In the genomic region with DNA sequence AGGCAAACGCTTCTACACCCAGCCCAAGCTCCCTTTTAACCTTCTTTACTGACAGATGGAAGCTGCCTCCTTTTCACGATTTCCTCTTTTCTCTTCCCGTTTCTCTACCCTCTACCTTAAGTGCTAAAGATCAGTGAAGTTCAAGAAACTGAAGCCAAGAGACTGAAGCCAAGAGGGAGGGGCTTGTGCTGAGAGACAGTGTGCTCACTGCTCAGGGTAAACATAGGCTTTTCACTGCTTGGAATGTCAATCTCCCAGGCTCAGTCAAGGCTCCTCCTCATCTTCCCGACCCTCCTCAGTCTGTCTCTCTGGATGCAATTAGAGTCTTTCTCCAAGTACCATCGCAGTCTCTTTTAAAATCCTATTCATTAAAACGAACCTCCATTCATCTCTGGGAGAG, we compare ENCODE assay signal across 7 mouse cellular contexts. TPM values are rescaled to one million over a fixed set of nuclear protein-coding genes. Genes with fewer than 3 reads are reported as not detected.
DNase-seq lines count a peak whose midpoint lies in the region; ATAC-seq and TF ChIP-seq lines count a peak whose summit lies in the region.

No protein-coding gene starts in this region.

- H3K79me2 ChIP-seq in MEL (ENCODE audit: control insufficient read depth, insufficient read depth, low read length, poor library complexity), result no peaks in the 10 kb centered on the region

- no peak for TF ChIP-seq RAD21 in MEL (IDR thresholded peaks at IDR 0.05; ENCODE audit: low read depth, low read length)

- no peak for TF ChIP-seq POLR2A in MEL (IDR thresholded peaks at IDR 0.05; ENCODE audit: control insufficient read depth in 1 of 2, insufficient read depth in 1 of 2, low read depth in 1 of 2, low read length in 2 of 2, poor library complexity in 1 of 2)

- no peaks in the 10 kb centered on the region for H3K27me3 ChIP-seq in MEL (ENCODE audit: control insufficient read depth in 1 of 2, insufficient read depth in 2 of 2, low read length in 2 of 2)
- no peaks in the 10 kb centered on the region for H3K27me3 ChIP-seq in hindbrain, postnatal 0 days (ENCODE audit: insufficient read depth, low read length)

- H3K4me3 ChIP-seq in MEL (ENCODE audit: control insufficient read depth in 1 of 2, insufficient read depth in 1 of 2, low read depth in 2 of 2, low read length in 2 of 2), result no peak overlapping the region
- peak overlapping the region; percentile 1; the same call in 1 of the 2 replicates for H3K4me3 ChIP-seq in hindbrain, postnatal 0 days (ENCODE audit: low read length)

- no peak for TF ChIP-seq CTCF in MEL (IDR thresholded peaks at IDR 0.05 in 2 of 3, conservative IDR thresholded peaks at IDR 0.05 in 1 of 3; ENCODE audit: control insufficient read depth in 1 of 3, insufficient read depth in 1 of 3, low read depth in 2 of 3, low read length in 3 of 3, poor library complexity in 1 of 3, severe bottlenecking in 1 of 3)
- no peak for TF ChIP-seq CTCF in hindbrain, postnatal 0 days (IDR thresholded peaks at IDR 0.05; ENCODE audit: low read depth)

- no peaks in the 10 kb centered on the region for H3K36me3 ChIP-seq in MEL (ENCODE audit: control insufficient read depth in 1 of 2, insufficient read depth in 2 of 2, low read length in 2 of 2)
- no peaks in the 10 kb centered on the region for H3K36me3 ChIP-seq in hindbrain, postnatal 0 days (ENCODE audit: insufficient read depth, low read length)

- no peaks in the 10 kb centered on the region for H3K4me1 ChIP-seq in MEL (ENCODE audit: control insufficient read depth in 1 of 2, insufficient read depth in 2 of 2, low read length in 2 of 2)
- no peaks in the 10 kb centered on the region for H3K4me1 ChIP-seq in hindbrain, postnatal 0 days (ENCODE audit: insufficient read depth, low read length)

- H3K4me2 ChIP-seq in hindbrain, postnatal 0 days (ENCODE audit: low read depth, low read length), result peak overlapping the region; percentile 31

- WGBS in hindbrain, postnatal 0 days, result 5% methylated on average over 6 of the region's 6 CpGs

- no peak for ATAC-seq in hindbrain, postnatal 0 days
- peak; percentile 90 for ATAC-seq in megakaryocyte progenitor cell, adult 5-6 weeks (replicated peaks; ENCODE audit: poor library complexity)

- DNase-seq in MEL (ENCODE audit: low read depth, low spot score), result peak; percentile 42
- DNase-seq in adipocyte (ENCODE audit: low spot score), result peak; percentile 12
- DNase-seq in hindbrain, postnatal 0 days (ENCODE audit: low spot score), result peak; percentile 24
- DNase-seq in left cerebral cortex, adult 11 months (ENCODE audit: low spot score), result no peak
- no peak for DNase-seq in frontal cortex, postnatal 25 days (ENCODE audit: low spot score in 2 of 2)
- DNase-seq in cerebellum, adult 18-20 months, result no peak

- no peak overlapping the region for H3K9ac ChIP-seq in MEL (ENCODE audit: control insufficient read depth, low read depth, low read length, poor library complexity, severe bottlenecking)
- no peak overlapping the region for H3K9ac ChIP-seq in hindbrain, postnatal 0 days (replicated peaks; ENCODE audit: low read length)

- no peak for TF ChIP-seq EP300 in MEL (IDR thresholded peaks at IDR 0.05; ENCODE audit: low read depth in 1 of 2, low read length in 2 of 2)

- no peaks in the 10 kb centered on the region for H3K9me3 ChIP-seq in MEL (replicated peaks; ENCODE audit: insufficient read depth, low read length)
- no peaks in the 10 kb centered on the region for H3K9me3 ChIP-seq in hindbrain, postnatal 0 days (ENCODE audit: low read length)

- no peak overlapping the region for H3K27ac ChIP-seq in MEL (ENCODE audit: control insufficient read depth, low read depth, low read length)
- H3K27ac ChIP-seq in hindbrain, postnatal 0 days, result no peak overlapping the region

TF ChIP-seq in MEL, 35 proteins besides CTCF, POLR2A, EP300 and RAD21:
- TF ChIP-seq MYB (IDR thresholded peaks at IDR 0.05; ENCODE audit: low read depth, low read length) (no peak), POLR2AphosphoS5 (IDR thresholded peaks at IDR 0.05; ENCODE audit: borderline replicate concordance, low read depth, low read length) (no peak)

RNA-seq across cellular contexts. Expression of a gene that starts 55.6 kb away (rescaled TPM):
- not detected in 2 replicates for total RNA-seq in MEL (2012; rRNA removed)
- not detected for polyA plus RNA-seq in MEL (2012; ENCODE audit: insufficient read depth in 1 of 2, insufficient read length in 2 of 2, low read depth in 1 of 2, low replicate concordance in 2 of 2, missing spikeins in 1 of 2)
- 5.4 and 6.4 TPM in 2 replicates for total RNA-seq in hindbrain, postnatal 0 days (2014; rRNA removed)
- 9.4 and 11.7 TPM in 2 replicates for polyA plus RNA-seq in hindbrain, postnatal 0 days (2015; fragmentation: Nextera tagmentation; extraction: Ambion mirVana)
- 0.05 TPM in 1 of 2 replicates, not detected in the other for total RNA-seq in megakaryocyte progenitor cell, adult 5-6 weeks (2015)
- not detected in 2 replicates for total RNA-seq in megakaryocyte progenitor cell, adult 5-6 weeks (2017)

Comparison
In these comparisons a context has a peak if more than half of its experiments do, and no peak if none do; other contexts are left out.
1. DNase-seq: peak in MEL (single experiment), adipocyte (single experiment) and hindbrain, postnatal 0 days (single experiment); none in left cerebral cortex, adult 11 months (single experiment), frontal cortex, postnatal 25 days (0 of 2) and cerebellum, adult 18-20 months (0 of 2).